Comparison of ENCODE assay signal across 25 mouse cellular contexts in genomic region chr9:103491985-103492384, GRCm38 (mm10).
"Had no signal": no experiment of that assay in that cellular context is flagged by ENCODE, and none has a peak within 500 bp of the region (broad histone marks: within the 10 kb centered on the region; RNA-seq: fewer than 3 reads in every experiment).

No protein-coding gene starts in this region.

- H3K9ac ChIP-seq: limb, embryonic 13.5 days; liver, embryonic 12.5 days; liver, embryonic 15.5 days; lung, embryonic 15.5 days; midbrain, embryonic 13.5 days; neural tube, embryonic 13.5 days had no signal

- ATAC-seq: midbrain, embryonic 13.5 days; midbrain, embryonic 16.5 days had no signal

- H3K27ac ChIP-seq: kidney, postnatal 0 days; layer of hippocampus, adult 2 months; limb, embryonic 10.5 days; limb, embryonic 13.5 days; liver, embryonic 12.5 days; liver, embryonic 15.5 days; lung, embryonic 15.5 days; midbrain, embryonic 10.5 days; midbrain, embryonic 13.5 days; neural tube, embryonic 13.5 days; stomach, postnatal 0 days had no signal

- H3K9me3 ChIP-seq: limb, embryonic 10.5 days; limb, embryonic 13.5 days; liver, embryonic 12.5 days; liver, embryonic 15.5 days; lung, embryonic 15.5 days; megakaryocyte, embryonic 14.5 days; midbrain, embryonic 10.5 days; midbrain, embryonic 13.5 days; neural tube, embryonic 13.5 days had no signal

- H3K36me3 ChIP-seq: limb, embryonic 10.5 days; limb, embryonic 13.5 days; liver, embryonic 12.5 days; liver, embryonic 15.5 days; lung, embryonic 15.5 days; midbrain, embryonic 10.5 days; midbrain, embryonic 13.5 days had no signal

- H3K4me1 ChIP-seq: liver, embryonic 15.5 days had no signal

- DNase-seq: kidney, postnatal 25 days; layer of hippocampus, adult 9-11 months; liver; lung, adult 18-20 months; lung, postnatal 10 days; lung, postnatal 36 days; retina, postnatal 1 day; right cerebral cortex, postnatal 4 days; thymus, adult 2 months; thymus, postnatal 14 days; thymus, postnatal 4 days had no signal

- H3K4me2 ChIP-seq: limb, embryonic 13.5 days; liver, embryonic 12.5 days; liver, embryonic 15.5 days; lung, embryonic 15.5 days; midbrain, embryonic 13.5 days; neural tube, embryonic 13.5 days had no signal

- H3K4me3 ChIP-seq: layer of hippocampus, adult 2 months; limb, embryonic 10.5 days; limb, embryonic 13.5 days; liver, embryonic 12.5 days; liver, embryonic 15.5 days; lung, embryonic 15.5 days; megakaryocyte, embryonic 14.5 days; midbrain, embryonic 10.5 days; midbrain, embryonic 13.5 days; myocyte; neural tube, embryonic 13.5 days had no signal

- H3K27me3 ChIP-seq: liver, embryonic 15.5 days; lung, embryonic 15.5 days; neural tube, embryonic 13.5 days had no signal
